Mouse (Mus musculus): ENCODE measurements around the gene Capn13. TPM values are rescaled to one million over a fixed set of nuclear protein-coding genes. Genes with fewer than 3 reads are reported as not detected.

Gene Capn13
- polyA plus RNA-seq, 1 experiment from 2014 or later = 0.18 TPM

DNA sequence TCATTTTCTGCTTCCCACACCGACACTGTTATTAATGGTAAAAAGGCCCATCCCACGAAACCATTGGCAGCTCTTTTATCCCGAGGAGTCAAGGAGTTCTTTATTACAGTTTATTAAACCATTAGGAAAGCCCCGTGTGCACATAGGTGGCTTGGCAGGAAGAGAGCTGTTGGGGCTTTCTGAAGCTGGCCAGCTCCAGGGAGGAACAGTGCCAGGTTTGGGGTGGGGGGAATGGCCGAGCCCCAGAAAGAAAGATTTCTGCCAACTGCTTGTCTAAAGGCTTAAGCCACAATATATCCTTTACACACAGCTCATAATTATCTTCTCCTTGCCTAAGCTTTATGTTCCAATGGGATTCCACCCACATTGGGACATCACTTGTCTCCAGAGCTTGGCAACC lies 71.6 kb downstream of the Capn13 start:
- no peak overlapping the region for H3K27ac ChIP-seq (replicated peaks)
- WGBS = 51% methylated on average over 5 of the region's 5 CpGs
- no peak for ATAC-seq (ENCODE audit: low read depth)

DNA sequence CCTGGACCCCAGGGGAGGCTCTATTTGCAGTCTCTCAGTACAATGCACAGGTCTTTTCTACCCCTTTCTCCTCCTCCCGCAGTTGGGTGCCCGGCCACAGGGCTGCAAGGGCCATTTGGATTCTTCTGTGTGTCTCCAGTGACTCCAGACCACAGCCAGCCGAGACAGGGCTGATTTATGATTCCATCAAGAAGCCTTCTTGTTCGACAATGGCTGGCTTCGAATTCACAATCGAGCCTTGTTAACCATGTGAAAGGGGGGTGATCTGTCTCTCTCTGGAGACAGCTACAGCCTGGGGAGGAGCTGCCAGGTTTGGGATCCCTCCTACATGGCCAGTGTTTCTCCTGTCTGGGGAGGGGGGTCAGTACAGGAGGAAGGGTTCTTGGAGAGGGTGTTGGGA lies 75.4 kb downstream of the Capn13 start:
- H3K27ac ChIP-seq (replicated peaks) = peak overlapping the region; percentile 63
- H3K4me1 ChIP-seq (replicated peaks) = peaks cover 40% of the 10 kb centered on the region
- WGBS = 1% methylated on average over 6 of the region's 6 CpGs
- H3K9ac ChIP-seq = no peak overlapping the region
- no peak overlapping the region for H3K4me3 ChIP-seq
- no peak overlapping the region for H3K4me2 ChIP-seq
- no peaks in the 10 kb centered on the region for H3K9me3 ChIP-seq
- no peaks in the 10 kb centered on the region for H3K36me3 ChIP-seq
- no peaks in the 10 kb centered on the region for H3K27me3 ChIP-seq
- ATAC-seq (ENCODE audit: low read depth) = peak; percentile 84

More for the DNA sequence above, 71.6 kb downstream of the Capn13 start:
- Histone ChIP-seq H3K4me2 (no peak overlapping the region), H3K4me1 (replicated peaks) (peaks cover 30% of the 10 kb centered on the region), H3K4me3 (no peak overlapping the region), H3K27me3 (no peaks in the 10 kb centered on the region), H3K36me3 (no peaks in the 10 kb centered on the region), H3K9me3 (no peaks in the 10 kb centered on the region), H3K9ac (no peak overlapping the region)

DNA sequence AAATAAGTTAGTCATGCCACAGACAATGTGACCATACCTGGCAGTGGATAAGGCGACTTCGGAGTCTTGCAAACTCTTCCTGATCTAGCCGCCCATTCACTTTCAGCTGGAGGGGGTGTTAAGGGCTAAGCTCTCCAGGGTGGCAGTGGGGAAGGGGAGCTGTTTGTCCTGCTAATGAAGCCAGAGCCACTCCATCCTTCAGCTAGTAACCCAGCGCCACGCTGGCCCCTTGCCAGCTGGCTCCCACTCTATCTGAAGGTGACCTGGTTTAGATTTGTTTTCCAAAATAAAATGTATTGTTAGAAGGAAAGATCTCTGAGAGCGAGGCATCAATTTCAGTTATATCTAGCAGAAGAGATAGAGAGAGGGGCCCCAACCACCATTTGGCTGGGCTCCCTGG lies 75.9 kb downstream of the Capn13 start:
- Histone ChIP-seq H3K27me3 (no peaks in the 10 kb centered on the region), H3K9ac (no peak overlapping the region), H3K4me3 (no peak overlapping the region), H3K4me2 (no peak overlapping the region), H3K9me3 (no peaks in the 10 kb centered on the region), H3K4me1 (replicated peaks) (peaks cover 40% of the 10 kb centered on the region), H3K36me3 (no peaks in the 10 kb centered on the region), H3K27ac (replicated peaks) (peak overlapping the region; percentile 63)
- 32% methylated on average over 6 of the region's 6 CpGs for WGBS
- ATAC-seq (ENCODE audit: low read depth) = peak; percentile 54

DNA sequence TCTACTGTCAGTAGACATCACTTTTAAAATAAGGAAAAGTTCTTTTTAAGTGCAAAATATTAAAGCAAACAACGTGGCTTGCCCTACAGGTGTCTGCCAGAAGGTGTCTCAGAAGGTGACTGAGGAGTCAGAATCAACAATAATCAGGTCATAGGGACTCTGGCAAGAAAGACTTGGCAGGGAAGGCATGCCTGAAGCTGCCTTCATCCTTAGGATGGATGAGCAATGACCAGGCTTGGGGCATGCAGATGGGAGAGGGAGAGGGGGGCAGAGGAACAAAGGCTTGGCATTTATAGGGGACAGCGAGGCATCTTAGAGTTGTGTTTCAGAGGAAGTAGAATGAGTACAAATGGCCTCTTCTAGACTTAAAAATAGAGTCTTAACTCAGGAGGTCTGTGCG lies 76.7 kb downstream of the Capn13 start:
- no peak overlapping the region for H3K27ac ChIP-seq (replicated peaks)
- no peaks in the 10 kb centered on the region for H3K36me3 ChIP-seq
- WGBS = 82% methylated on average over 3 of the region's 3 CpGs
- no peaks in the 10 kb centered on the region for H3K9me3 ChIP-seq
- H3K27me3 ChIP-seq = no peaks in the 10 kb centered on the region
- peaks cover 40% of the 10 kb centered on the region for H3K4me1 ChIP-seq (replicated peaks)
- H3K4me3 ChIP-seq = no peak overlapping the region
- no peak overlapping the region for H3K4me2 ChIP-seq
- no peak for ATAC-seq (ENCODE audit: low read depth)
- H3K9ac ChIP-seq = no peak overlapping the region

DNA sequence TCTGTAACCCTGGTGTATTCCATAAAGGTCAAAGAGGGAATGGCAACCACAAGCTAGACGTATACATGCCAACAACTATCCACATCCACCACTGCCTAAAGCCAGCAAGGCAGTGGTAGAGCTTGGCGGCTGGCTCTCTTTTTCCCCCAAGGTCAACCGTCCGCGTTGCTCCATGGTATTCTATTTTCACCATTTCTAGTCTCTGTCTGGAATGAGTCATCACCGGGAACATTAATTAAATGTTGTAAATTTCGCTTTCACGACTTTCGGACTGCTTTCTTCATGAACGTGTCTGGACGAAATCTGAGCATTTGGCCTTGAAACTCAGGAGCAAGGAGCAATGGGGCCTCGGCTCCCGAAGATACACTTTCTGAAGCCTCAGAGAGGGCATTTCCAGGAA lies 85.9 kb downstream of the Capn13 start:
- H3K27me3 ChIP-seq = no peaks in the 10 kb centered on the region
- H3K36me3 ChIP-seq = no peaks in the 10 kb centered on the region
- no peak overlapping the region for H3K9ac ChIP-seq
- peaks cover 10% of the 10 kb centered on the region; the same call in 1 of the 2 replicates for H3K9me3 ChIP-seq
- no peak overlapping the region for H3K27ac ChIP-seq (replicated peaks)
- no peak for ATAC-seq (ENCODE audit: low read depth)
- 0 out of 2 replicates have a peak, but pooled peaks cover 3% of the 10 kb centered on the region for H3K4me1 ChIP-seq (replicated peaks)
- WGBS = 95% methylated on average over 13 of the region's 13 CpGs
- no peak overlapping the region for H3K4me2 ChIP-seq
- H3K4me3 ChIP-seq = no peak overlapping the region

- Histone ChIP-seq H3K27me3 (no peaks in the 10 kb centered on the region), H3K4me3 (no peak overlapping the region), H3K4me1 (replicated peaks) (0 out of 2 replicates have a peak, but pooled peaks cover 10% of the 10 kb centered on the region), H3K4me2 (no peak overlapping the region), H3K36me3 (no peaks in the 10 kb centered on the region), H3K9me3 (peaks cover 10% of the 10 kb centered on the region; the same call in 1 of the 2 replicates), H3K9ac (no peak overlapping the region), H3K27ac (replicated peaks) (no peak overlapping the region)
- 94% methylated on average over 5 of the region's 5 CpGs for WGBS
- ATAC-seq (ENCODE audit: low read depth) = no peak
These were observed 89.2 kb downstream of the Capn13 start for GRCm38 (mm10) chr17:73311491-73311890.

DNA sequence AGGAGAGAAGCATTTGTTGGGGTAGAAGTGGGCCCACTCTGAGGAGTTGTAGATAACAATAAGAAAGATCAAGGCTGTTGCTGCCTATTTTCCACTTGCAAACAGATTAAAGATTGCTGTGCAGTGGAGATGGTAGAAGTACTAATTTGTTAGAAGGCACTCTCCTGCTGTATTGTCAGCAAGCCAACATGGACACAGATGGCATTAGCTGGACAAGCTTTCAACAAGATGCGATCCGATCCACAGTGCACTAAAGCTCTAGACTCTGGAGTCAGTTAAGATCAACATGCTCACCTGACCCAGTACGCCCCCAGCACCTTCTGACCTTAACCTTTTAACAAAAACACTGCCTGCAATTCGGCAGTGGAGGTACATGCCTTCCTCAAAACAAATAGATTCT lies 92.0 kb downstream of the Capn13 start:
- Histone ChIP-seq H3K4me3 (no peak overlapping the region), H3K4me2 (no peak overlapping the region), H3K27me3 (peaks cover 12% of the 10 kb centered on the region), H3K27ac (replicated peaks) (no peak overlapping the region), H3K9ac (no peak overlapping the region), H3K36me3 (no peaks in the 10 kb centered on the region), H3K4me1 (replicated peaks) (peaks cover 15% of the 10 kb centered on the region), H3K9me3 (no peaks in the 10 kb centered on the region)
- 88% methylated on average over 4 of the region's 4 CpGs for WGBS
- no peak for ATAC-seq (ENCODE audit: low read depth)

DNA sequence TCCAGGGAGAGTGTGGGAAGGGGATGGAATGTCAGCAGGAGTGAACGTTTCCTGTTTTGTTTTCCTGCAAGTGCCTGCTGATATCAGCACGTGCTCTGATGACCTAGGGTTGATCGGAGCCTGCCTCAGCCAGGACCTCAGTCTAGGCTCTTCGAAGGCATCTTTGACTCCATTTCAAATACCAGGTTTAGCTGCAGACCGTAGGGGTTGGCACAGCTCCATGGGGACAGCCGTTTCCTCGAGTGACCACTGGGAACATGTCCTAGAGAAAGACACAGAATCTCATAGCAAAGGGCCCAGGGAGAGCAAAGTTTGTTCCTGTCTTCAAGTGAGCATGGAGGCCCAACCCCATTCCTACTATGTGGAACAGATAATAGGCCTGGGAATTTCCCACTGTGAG lies 94.0 kb downstream of the Capn13 start:
- WGBS = 61% methylated on average over 7 of the region's 7 CpGs
- no peak for ATAC-seq (ENCODE audit: low read depth)
- no peak overlapping the region for H3K9ac ChIP-seq

GRCm38 (mm10) chr17:73305622-73306021 lies 95.0 kb downstream of the Capn13 start:
- no peak overlapping the region for H3K4me2 ChIP-seq
- H3K4me1 ChIP-seq (replicated peaks) = peaks cover 22% of the 10 kb centered on the region
- WGBS = 55% methylated on average over 9 of the region's 9 CpGs
- no peak overlapping the region for H3K9ac ChIP-seq
- H3K9me3 ChIP-seq = no peaks in the 10 kb centered on the region
- H3K4me3 ChIP-seq = no peak overlapping the region
- H3K36me3 ChIP-seq = no peaks in the 10 kb centered on the region
- no peak for ATAC-seq (ENCODE audit: low read depth)
- no peak overlapping the region for H3K27ac ChIP-seq (replicated peaks)
- H3K27me3 ChIP-seq = peaks cover 12% of the 10 kb centered on the region

More for the DNA sequence above, 94.0 kb downstream of the Capn13 start:
- Histone ChIP-seq H3K4me2 (no peak overlapping the region), H3K36me3 (no peaks in the 10 kb centered on the region), H3K27me3 (peaks cover 12% of the 10 kb centered on the region), H3K9me3 (no peaks in the 10 kb centered on the region), H3K4me3 (no peak overlapping the region), H3K4me1 (replicated peaks) (peaks cover 22% of the 10 kb centered on the region), H3K27ac (replicated peaks) (no peak overlapping the region)

DNA sequence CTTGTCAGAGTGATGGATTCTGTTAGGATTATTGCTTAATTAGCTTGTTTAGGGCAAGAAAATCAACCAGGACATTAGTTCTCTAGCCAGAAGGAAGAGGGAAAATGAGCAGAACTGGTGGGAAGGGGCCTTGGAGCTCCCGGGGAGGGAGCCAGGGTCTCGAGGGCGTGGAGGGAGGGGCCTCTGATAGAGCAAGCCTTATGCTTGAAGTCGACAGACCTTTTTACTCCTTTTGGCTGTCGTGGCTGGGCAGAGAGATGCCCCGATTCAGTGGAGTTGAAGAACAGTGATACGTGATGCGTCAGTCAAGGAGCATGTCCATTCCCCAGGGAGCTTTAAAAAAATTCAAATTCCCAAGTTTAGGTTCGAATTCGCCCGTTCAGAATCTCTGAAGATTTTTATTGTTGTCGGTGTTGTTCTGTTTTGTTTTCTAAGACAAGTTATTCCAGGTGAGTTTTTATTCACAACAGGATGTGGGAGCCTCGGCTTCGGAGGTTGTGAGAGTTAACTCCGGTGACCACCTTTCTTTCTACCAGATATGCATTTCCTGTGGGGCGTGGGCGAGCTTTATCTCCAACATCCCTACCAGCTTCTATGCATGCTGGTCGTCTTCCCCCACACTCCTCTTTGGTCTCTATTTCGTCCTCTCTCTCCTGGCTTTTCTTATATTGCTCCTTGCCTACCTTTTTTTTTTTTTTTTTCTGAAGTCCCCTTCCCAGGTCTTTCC lies 96.4 kb downstream of the Capn13 start:
- H3K4me1 ChIP-seq (replicated peaks) = peaks cover 22% of the 10 kb centered on the region
- no peak overlapping the region for H3K27ac ChIP-seq (replicated peaks)
- H3K27me3 ChIP-seq = peaks cover 12% of the 10 kb centered on the region
- no peak for ATAC-seq (ENCODE audit: low read depth)
- 58% methylated on average over 19 of the region's 19 CpGs for WGBS
- no peaks in the 10 kb centered on the region for H3K36me3 ChIP-seq
- H3K4me3 ChIP-seq = no peak overlapping the region
- H3K9ac ChIP-seq = no peak overlapping the region
- H3K9me3 ChIP-seq = no peaks in the 10 kb centered on the region
- H3K4me2 ChIP-seq = no peak overlapping the region

DNA sequence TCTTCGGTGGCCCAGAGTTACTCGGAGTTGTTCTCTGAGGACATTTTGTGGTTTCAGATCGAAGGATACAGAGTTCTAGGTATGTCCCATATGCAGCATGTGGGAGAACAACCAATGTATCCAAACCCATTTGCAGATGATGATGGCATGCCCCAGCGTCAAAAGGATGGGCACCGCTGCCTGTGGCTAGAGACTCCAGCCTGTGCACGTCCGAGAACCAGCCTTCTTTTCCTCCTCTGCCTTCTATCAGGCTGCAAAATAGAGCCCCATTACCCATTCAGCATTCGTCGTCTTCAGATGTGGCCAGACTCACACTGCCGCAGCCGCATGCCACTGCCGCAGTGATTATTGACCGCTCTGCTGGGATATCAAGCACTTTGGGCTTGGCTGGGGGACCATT lies 97.0 kb downstream of the Capn13 start:
- WGBS = 59% methylated on average over 13 of the region's 13 CpGs

DNA sequence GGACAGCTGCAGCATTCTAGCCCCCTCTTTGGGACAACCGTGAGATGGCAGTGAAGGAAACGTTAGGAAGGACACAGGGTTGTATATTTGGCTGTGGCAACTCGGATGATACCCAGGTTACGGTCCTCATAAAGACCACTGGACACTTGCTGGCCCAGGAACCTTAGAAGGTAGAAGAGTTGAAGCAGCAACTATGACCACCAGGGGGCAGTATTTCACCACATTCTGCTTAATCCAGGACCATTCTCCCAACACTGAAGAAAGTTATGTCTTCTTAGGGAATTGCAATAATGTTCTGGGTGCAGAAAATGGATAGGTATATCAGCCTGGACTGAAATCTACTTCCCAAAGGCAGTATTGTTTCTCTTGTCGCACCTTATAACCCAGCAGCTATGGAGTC lies 97.4 kb downstream of the Capn13 start:
- no peak overlapping the region for H3K4me3 ChIP-seq
- H3K9me3 ChIP-seq = no peaks in the 10 kb centered on the region
- peak; percentile 52; the same call in 1 of the 2 replicates for ATAC-seq (ENCODE audit: low read depth)
- no peaks in the 10 kb centered on the region for H3K36me3 ChIP-seq
- H3K27ac ChIP-seq (replicated peaks) = no peak overlapping the region
- H3K27me3 ChIP-seq = peaks cover 12% of the 10 kb centered on the region
- peaks cover 22% of the 10 kb centered on the region for H3K4me1 ChIP-seq (replicated peaks)
- no peak overlapping the region for H3K9ac ChIP-seq
- H3K4me2 ChIP-seq = no peak overlapping the region
- WGBS = 21% methylated on average over 5 of the region's 5 CpGs

More for the DNA sequence above, 97.0 kb downstream of the Capn13 start:
- Histone ChIP-seq H3K9me3 (no peaks in the 10 kb centered on the region), H3K27me3 (peaks cover 12% of the 10 kb centered on the region), H3K4me2 (no peak overlapping the region), H3K4me1 (replicated peaks) (peaks cover 22% of the 10 kb centered on the region), H3K4me3 (no peak overlapping the region), H3K36me3 (no peaks in the 10 kb centered on the region), H3K9ac (no peak overlapping the region), H3K27ac (replicated peaks) (no peak overlapping the region)
- ATAC-seq (ENCODE audit: low read depth) = 0 out of 2 replicates have a peak, but pooled peaks have one; percentile 5

DNA sequence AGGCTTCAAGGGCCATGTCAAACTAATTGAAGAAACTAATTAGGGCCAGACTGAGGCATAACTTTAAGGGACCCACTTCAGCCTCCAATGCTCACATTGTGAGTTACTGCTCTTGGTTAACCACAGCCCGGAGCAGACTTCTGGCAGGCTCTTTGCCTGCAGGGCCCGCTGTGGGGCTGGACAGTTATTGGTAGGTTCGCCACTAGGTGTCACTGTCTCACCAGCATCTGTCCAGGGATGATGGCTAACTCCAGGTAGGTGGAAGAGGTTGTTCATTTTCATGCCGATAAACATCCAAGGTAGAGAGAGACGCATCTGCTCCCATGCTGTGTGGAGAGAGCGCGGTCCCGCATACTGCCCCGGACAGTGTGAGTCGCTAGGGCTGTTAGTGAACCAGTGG lies 98.6 kb downstream of the Capn13 start:
- Histone ChIP-seq H3K27ac (replicated peaks) (no peak overlapping the region), H3K9me3 (no peaks in the 10 kb centered on the region), H3K4me3 (no peak overlapping the region), H3K27me3 (peaks cover 12% of the 10 kb centered on the region), H3K4me2 (0 out of 2 replicates have a peak overlapping the region, but pooled peaks have one; percentile 32), H3K4me1 (replicated peaks) (peaks cover 26% of the 10 kb centered on the region), H3K36me3 (no peaks in the 10 kb centered on the region), H3K9ac (no peak overlapping the region; the same call in 1 of the 2 replicates)
- WGBS = 4% methylated on average over 10 of the region's 10 CpGs
- ATAC-seq (ENCODE audit: low read depth) = peak; percentile 72

Measured in neural tube, embryonic 13.5 days (tissue).